In genomic region chr6:105847296-105847695, GRCm38 (mm10) we compare ENCODE assay signal across 13 mouse cellular contexts.
DNase-seq lines count a peak whose midpoint lies in the region; ATAC-seq lines count a peak whose summit lies in the region.
"Had no signal": no experiment of that assay in that cellular context is flagged by ENCODE, and none has a peak within 500 bp of the region (broad histone marks: within the 10 kb centered on the region; RNA-seq: fewer than 3 reads in every experiment).

No protein-coding gene starts in this region.

- no peak overlapping the region for H3K4me3 ChIP-seq in liver, embryonic 12.5 days
- H3K4me3 ChIP-seq: limb, embryonic 13.5 days; stomach, embryonic 15.5 days had no signal

- H3K4me1 ChIP-seq in liver, embryonic 12.5 days, result no peaks in the 10 kb centered on the region
- H3K4me1 ChIP-seq: limb, embryonic 13.5 days; stomach, embryonic 15.5 days had no signal

- H3K27ac ChIP-seq in liver, embryonic 12.5 days, result no peak overlapping the region
- H3K27ac ChIP-seq: limb, embryonic 13.5 days; stomach, embryonic 15.5 days had no signal

- no peaks in the 10 kb centered on the region for H3K27me3 ChIP-seq in liver, embryonic 12.5 days (replicated peaks)
- H3K27me3 ChIP-seq: limb, embryonic 13.5 days; stomach, embryonic 15.5 days had no signal

- no peak overlapping the region for H3K9ac ChIP-seq in liver, embryonic 12.5 days
- H3K9ac ChIP-seq: limb, embryonic 13.5 days; stomach, embryonic 15.5 days had no signal

- peak; percentile 76; the same call in 1 of the 2 replicates for ATAC-seq in cerebellum, adult (ENCODE audit: insufficient number of reproducible peaks, low FRiP score, low TSS enrichment)
- ATAC-seq in liver, embryonic 12.5 days, result no peak

- H3K36me3 ChIP-seq in liver, embryonic 12.5 days, result no peaks in the 10 kb centered on the region
- H3K36me3 ChIP-seq: limb, embryonic 13.5 days; stomach, embryonic 15.5 days had no signal

- no peak for DNase-seq in cerebellum, adult 9-11 months
- peak; percentile 34 for DNase-seq in layer of hippocampus, adult 11-12 months (ENCODE audit: low spot score)
- no peak for DNase-seq in layer of hippocampus, postnatal 25 days (ENCODE audit: extremely low spot score in 1 of 2, low spot score in 1 of 2)
- DNase-seq in brain, adult 2 months (ENCODE audit: low read depth, low spot score), result peak; percentile 85
- DNase-seq in left cerebral cortex, adult 9 months (ENCODE audit: low spot score in 2 of 2), result peak; percentile 23 to 38
- no peak for DNase-seq in kidney, adult 8-10 months
- DNase-seq: heart, postnatal 4 days; lung, postnatal 14 days; retina, postnatal 1 day had no signal

- 57% methylated on average over 1 of the region's 1 CpGs for WGBS in liver, embryonic 12.5 days (ENCODE audit: insufficient replicate concordance)

- no peaks in the 10 kb centered on the region for H3K9me3 ChIP-seq in liver, embryonic 12.5 days (replicated peaks)
- H3K9me3 ChIP-seq: limb, embryonic 13.5 days; stomach, embryonic 15.5 days had no signal

- no peak overlapping the region for H3K4me2 ChIP-seq in liver, embryonic 12.5 days
- H3K4me2 ChIP-seq: limb, embryonic 13.5 days; stomach, embryonic 15.5 days had no signal

Comparison
In these comparisons a context has a peak if more than half of its experiments do, and no peak if none do; other contexts are left out.
1. DNase-seq: peak in layer of hippocampus, adult 11-12 months (single experiment), brain, adult 2 months (single experiment) and left cerebral cortex, adult 9 months (2 of 2); none in cerebellum, adult 9-11 months (single experiment), layer of hippocampus, postnatal 25 days (0 of 2) and kidney, adult 8-10 months (0 of 2).